Mouse (Mus musculus): ENCODE data around the gene 1700017B05Rik. TPM values are rescaled to one million over a fixed set of nuclear protein-coding genes. Genes with fewer than 3 reads are reported as not detected.

The 1700017B05Rik gene
- polyA plus RNA-seq, 1 experiment: 17.5 TPM

DNA sequence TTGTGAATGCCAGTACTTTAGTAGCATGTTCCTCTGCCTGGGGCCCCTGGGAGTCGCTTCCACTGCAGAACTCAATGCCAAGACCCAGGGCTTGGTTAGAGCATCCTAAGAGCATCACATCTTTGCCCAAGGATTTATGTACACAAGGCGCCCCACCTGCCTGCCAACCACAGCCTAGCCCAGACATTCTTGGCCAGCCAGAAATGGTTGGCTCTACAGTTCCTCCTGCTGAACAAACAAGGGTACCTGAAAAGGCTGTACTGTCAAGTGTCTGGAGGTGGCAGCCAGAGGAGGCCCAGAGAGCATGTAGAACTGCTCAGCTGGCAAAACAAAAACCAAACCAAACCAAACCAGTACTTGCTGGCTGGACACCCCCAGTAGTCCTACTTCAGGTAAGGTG is 11.3 kb downstream of the 1700017B05Rik start:
- TF ChIP-seq CTCF (IDR thresholded peaks at IDR 0.05; ENCODE audit: low read depth, low read length): no peak
- TF ChIP-seq POLR2A (IDR thresholded peaks at IDR 0.05; ENCODE audit: borderline replicate concordance, low read depth, low read length): no peak
- Histone ChIP-seq H3K27ac (ENCODE audit: insufficient read depth, low read depth, low read length) (no peak overlapping the region), H3K4me1 (ENCODE audit: control insufficient read depth, insufficient read depth, low read length) (peaks cover 33% of the 10 kb centered on the region), H3K4me3 (ENCODE audit: insufficient read depth, low read length) (no peak overlapping the region)

DNA sequence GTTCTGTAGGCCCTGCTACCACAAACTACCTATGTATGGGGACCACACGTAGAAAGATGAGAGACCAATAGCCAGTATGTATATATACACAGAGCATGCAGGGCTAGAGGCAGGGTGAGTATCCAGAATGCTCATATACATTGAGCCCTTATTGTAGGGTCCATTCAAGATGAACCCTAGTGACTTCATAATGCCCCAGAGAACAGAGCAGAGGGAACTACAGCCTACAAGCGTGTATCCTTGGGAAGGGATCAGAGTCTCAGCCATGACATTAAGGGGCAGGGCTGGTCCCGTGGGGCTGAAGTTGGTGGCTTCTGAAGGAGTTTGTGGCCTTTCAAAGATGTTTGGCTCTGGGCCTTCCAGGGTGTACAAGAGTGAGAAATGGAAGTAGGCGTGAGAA is 12.4 kb downstream of the 1700017B05Rik start:
- H3K4me3 ChIP-seq (ENCODE audit: insufficient read depth, low read length): no peak overlapping the region
- TF ChIP-seq POLR2A (IDR thresholded peaks at IDR 0.05; ENCODE audit: borderline replicate concordance, low read depth, low read length) (no peak), CTCF (IDR thresholded peaks at IDR 0.05; ENCODE audit: low read depth, low read length) (no peak)
- no peak overlapping the region for H3K27ac ChIP-seq (ENCODE audit: insufficient read depth, low read depth, low read length)
- peaks cover 26% of the 10 kb centered on the region for H3K4me1 ChIP-seq (ENCODE audit: control insufficient read depth, insufficient read depth, low read length)

DNA sequence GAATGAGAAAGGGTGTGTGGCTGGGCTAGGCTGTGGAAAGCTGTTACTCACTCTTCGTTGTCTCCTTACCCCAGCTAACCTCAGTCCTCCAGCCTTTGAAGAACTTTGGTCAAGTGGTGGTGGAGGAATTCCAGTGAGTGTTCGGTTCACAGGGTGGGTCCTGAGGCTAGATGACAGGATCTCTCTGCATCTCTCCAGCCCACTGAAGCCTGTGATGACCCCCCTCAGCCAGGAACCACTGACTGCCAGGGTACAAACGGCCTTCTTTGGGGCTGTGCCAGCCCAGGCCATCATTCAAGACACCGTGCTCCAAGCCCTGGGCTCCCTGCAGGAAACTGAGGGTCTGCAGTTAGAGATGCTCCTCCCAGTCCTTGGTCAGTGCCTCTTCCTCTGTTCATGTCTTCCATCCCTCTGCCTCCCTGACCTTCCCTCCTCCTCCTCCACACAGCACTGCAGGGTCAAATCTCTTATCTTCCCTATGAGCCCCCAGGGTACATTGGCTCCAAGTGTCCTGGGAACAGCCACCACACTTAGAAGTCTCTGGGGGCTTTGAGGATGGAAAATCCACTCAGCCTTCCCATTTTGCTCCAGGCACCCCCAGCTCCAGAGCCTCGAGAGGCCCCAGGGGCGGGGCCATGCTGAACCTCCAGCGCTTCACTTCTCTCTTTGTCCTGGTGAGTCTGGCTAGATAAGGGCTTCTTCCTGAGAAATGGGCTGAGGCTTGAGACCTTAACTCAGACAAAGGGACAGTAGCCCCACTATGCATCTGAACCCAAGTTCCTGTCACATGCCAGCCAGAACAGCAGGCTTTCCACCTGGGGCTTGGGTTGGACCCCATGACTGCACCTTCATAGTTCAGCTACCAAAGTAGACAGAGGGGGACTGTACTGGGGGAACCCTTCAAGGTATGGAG is 14.1 kb downstream of the 1700017B05Rik start:
- Histone ChIP-seq H3K4me1 (ENCODE audit: control insufficient read depth, insufficient read depth, low read length) (peaks cover 28% of the 10 kb centered on the region), H3K27ac (ENCODE audit: insufficient read depth, low read depth, low read length) (no peak overlapping the region), H3K4me3 (ENCODE audit: insufficient read depth, low read length) (no peak overlapping the region)
- TF ChIP-seq CTCF (IDR thresholded peaks at IDR 0.05; ENCODE audit: low read depth, low read length) (no peak), POLR2A (IDR thresholded peaks at IDR 0.05; ENCODE audit: borderline replicate concordance, low read depth, low read length) (no peak)

DNA sequence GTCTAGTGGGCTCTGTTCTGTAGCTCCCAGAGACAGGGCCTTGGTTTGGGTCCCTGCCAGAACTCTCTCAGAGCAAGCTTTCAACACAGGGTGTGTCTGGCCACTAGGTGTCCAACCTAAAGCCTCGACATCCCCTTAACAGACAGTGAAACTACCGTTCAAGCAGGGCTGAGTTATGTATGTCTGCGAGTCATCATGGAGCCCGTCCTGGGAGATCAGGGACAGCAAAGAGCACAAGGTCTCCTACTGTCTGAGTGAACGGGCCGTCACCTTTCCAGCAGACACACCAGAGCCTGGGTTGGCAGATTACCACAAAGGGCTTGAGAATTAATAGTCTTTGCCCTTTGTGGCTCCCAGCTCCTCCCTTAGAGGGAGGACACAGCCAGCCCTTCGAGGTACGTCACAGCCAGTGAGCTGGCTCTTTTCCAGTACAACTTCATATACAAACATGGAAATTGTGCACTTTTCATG is 15.2 kb downstream of the 1700017B05Rik start:
- Histone ChIP-seq H3K4me3 (ENCODE audit: insufficient read depth, low read length) (no peak overlapping the region), H3K4me1 (ENCODE audit: control insufficient read depth, insufficient read depth, low read length) (peaks cover 25% of the 10 kb centered on the region), H3K27ac (ENCODE audit: insufficient read depth, low read depth, low read length) (no peak overlapping the region)
- TF ChIP-seq CTCF (IDR thresholded peaks at IDR 0.05; ENCODE audit: low read depth, low read length): no peak

DNA sequence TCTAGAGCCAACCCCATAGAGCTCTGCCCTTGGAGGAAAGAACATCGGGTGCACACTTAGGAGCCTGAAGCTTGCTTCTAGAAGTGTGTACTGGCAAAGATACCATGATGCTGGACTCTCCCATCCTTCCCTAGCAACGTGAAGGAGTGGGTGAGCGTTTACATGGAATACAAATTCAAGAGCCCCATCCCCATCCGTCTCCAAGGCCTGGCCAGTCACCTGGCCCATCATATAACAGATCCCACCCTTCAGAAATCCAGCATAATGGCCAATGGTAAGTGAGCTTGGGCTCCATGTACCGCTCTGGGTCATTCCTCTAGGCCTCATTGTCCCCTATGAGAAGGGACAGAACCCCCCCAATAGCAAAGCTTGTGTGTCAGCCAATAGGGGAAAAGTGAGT is 15.9 kb downstream of the 1700017B05Rik start:
- H3K4me1 ChIP-seq (ENCODE audit: control insufficient read depth, insufficient read depth, low read length): peaks cover 24% of the 10 kb centered on the region
- no peak overlapping the region for H3K27ac ChIP-seq (ENCODE audit: insufficient read depth, low read depth, low read length)
- TF ChIP-seq POLR2A (IDR thresholded peaks at IDR 0.05; ENCODE audit: borderline replicate concordance, low read depth, low read length) (no peak), CTCF (IDR thresholded peaks at IDR 0.05; ENCODE audit: low read depth, low read length) (no peak)
- no peak overlapping the region for H3K4me3 ChIP-seq (ENCODE audit: insufficient read depth, low read length)

DNA sequence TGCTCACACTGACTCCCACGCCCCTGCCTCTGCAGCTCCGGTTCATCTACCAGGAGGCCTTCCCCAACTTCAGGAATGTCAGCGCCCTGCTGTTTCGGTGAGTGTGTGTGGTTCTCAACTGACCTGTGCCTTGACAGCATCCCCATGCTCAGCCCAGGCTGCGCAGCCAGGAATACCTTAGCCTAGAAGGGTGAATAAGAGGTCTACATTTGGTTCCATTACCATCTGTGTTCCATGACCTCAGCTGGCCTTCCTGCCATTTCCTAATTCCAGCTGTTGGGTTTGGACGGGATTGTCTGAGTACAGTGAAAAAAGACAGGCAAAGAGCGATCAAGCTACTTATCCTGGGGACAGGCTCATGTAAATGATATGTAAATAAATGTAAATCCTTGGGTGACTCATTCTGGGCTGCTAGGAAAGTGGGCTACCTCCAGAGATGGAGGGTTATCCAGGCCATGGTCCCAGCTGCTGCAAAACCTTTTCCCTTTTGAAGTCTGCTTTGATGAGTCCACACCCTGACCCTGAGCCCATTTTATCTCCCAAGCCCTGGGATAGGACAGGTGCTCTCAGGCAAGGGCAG is 18.2 kb downstream of the 1700017B05Rik start:
- Histone ChIP-seq H3K4me3 (ENCODE audit: insufficient read depth, low read length) (no peak overlapping the region), H3K27ac (ENCODE audit: insufficient read depth, low read depth, low read length) (no peak overlapping the region), H3K4me1 (ENCODE audit: control insufficient read depth, insufficient read depth, low read length) (peaks cover 15% of the 10 kb centered on the region)
- TF ChIP-seq CTCF (IDR thresholded peaks at IDR 0.05; ENCODE audit: low read depth, low read length) (no peak), POLR2A (IDR thresholded peaks at IDR 0.05; ENCODE audit: borderline replicate concordance, low read depth, low read length) (no peak)

DNA sequence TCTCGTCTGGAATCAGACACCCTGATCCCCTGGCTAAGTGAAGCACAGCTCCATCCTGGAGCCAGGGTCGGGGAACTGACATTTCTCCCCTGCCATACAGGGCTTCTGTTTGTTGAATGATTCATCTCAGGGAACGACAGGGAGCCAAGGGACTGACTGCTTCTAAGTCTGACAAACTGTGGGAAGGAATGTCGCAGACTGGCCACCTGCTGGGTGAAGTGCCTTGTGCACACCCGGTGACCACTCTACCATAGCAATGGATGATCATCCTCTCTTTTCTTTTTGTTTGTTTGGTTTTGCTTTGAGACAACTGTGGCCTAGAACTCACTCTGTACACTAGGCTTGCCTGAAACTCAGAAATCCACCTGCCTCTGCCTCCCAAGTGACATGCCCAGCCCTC is 19.5 kb downstream of the 1700017B05Rik start:
- no peak for TF ChIP-seq POLR2A (IDR thresholded peaks at IDR 0.05; ENCODE audit: borderline replicate concordance, low read depth, low read length)
- TF ChIP-seq CTCF (IDR thresholded peaks at IDR 0.05; ENCODE audit: low read depth, low read length): no peak
- Histone ChIP-seq H3K27ac (ENCODE audit: insufficient read depth, low read depth, low read length) (no peak overlapping the region), H3K4me1 (ENCODE audit: control insufficient read depth, insufficient read depth, low read length) (peaks cover 21% of the 10 kb centered on the region)

DNA sequence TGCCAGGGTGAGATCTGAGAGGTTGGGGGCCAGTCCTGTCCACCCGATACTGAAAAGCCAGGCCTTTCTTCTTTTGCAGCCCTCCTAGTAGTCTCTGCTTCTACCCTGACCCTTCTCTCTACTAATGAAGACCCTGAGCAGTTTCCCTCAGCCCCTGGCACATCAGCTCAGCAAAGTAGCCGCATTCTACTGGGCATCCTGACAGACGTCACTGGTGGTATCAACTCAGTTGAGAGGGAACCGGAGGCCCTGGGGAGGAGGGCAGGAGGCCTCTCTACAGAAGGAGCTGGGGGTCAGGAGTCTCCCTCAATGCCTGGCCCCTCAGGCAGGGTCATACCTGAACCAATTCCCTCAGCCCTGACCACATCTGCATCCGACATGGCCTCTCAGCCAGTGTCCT is 21.3 kb downstream of the 1700017B05Rik start:
- TF ChIP-seq CTCF (IDR thresholded peaks at IDR 0.05; ENCODE audit: low read depth, low read length): no peak
- no peak for TF ChIP-seq POLR2A (IDR thresholded peaks at IDR 0.05; ENCODE audit: borderline replicate concordance, low read depth, low read length)
- Histone ChIP-seq H3K4me3 (ENCODE audit: insufficient read depth, low read length) (no peak overlapping the region), H3K27ac (ENCODE audit: insufficient read depth, low read depth, low read length) (no peak overlapping the region), H3K4me1 (ENCODE audit: control insufficient read depth, insufficient read depth, low read length) (peaks cover 35% of the 10 kb centered on the region)

More for the DNA sequence above, 19.5 kb downstream of the 1700017B05Rik start:
- no peak overlapping the region for H3K4me3 ChIP-seq (ENCODE audit: insufficient read depth, low read length)

DNA sequence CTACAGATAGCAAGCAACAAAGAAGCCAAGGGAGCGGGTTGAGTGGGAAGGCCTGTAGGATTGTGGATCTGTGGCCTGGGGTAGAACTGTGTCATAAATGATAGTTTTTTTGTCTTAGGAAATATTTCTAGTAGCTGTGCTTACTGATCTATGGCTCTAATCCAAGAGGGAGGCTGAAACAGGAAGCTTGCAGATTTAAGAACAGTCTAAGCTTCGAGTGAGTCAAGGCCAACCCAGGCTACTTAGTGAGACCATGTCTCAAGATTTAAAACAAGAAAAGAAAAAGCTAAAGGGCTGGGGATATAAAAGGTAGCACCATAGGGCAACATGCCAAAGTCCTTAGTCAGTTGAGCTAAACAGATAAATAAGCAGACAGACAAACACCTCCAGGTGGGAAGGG is 24.2 kb downstream of the 1700017B05Rik start:
- peak overlapping the region; percentile 18 for H3K27ac ChIP-seq (ENCODE audit: insufficient read depth, low read depth, low read length)
- TF ChIP-seq POLR2A (IDR thresholded peaks at IDR 0.05; ENCODE audit: borderline replicate concordance, low read depth, low read length) (no peak), CTCF (IDR thresholded peaks at IDR 0.05; ENCODE audit: low read depth, low read length) (no peak)
- no peak overlapping the region for H3K4me3 ChIP-seq (ENCODE audit: insufficient read depth, low read length)
- peaks cover 51% of the 10 kb centered on the region for H3K4me1 ChIP-seq (ENCODE audit: control insufficient read depth, insufficient read depth, low read length)

DNA sequence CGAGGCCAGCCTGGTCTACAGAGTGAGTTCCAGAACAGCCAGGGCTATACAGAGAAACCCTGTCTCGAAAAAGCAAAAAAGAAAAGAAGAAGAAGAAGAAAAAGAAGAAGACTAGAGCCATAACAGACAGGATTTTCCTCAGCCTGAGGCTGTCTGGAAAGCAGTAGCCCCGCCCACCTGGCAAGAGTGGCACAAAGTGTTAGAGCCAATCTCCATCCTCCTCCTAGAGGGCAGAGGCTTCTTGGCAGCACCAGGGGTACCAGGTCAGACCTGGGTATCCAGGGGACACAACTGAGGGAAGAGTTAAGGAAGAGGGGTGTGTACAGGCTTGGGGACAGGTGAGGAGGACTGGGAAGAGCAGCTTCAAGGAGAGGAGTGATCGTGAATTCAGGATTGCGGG is 24.7 kb downstream of the 1700017B05Rik start:
- no peak for TF ChIP-seq CTCF (IDR thresholded peaks at IDR 0.05; ENCODE audit: low read depth, low read length)
- no peak for TF ChIP-seq POLR2A (IDR thresholded peaks at IDR 0.05; ENCODE audit: borderline replicate concordance, low read depth, low read length)
- no peak overlapping the region for H3K4me3 ChIP-seq (ENCODE audit: insufficient read depth, low read length)
- H3K27ac ChIP-seq (ENCODE audit: insufficient read depth, low read depth, low read length): peak overlapping the region; percentile 18
- H3K4me1 ChIP-seq (ENCODE audit: control insufficient read depth, insufficient read depth, low read length): peaks cover 56% of the 10 kb centered on the region
